Mouse (Mus musculus): ENCODE results near the gene Pank3. TPM values are rescaled to one million over a fixed set of nuclear protein-coding genes. Genes with fewer than 3 reads are reported as not detected.
"Not testable (repeated sequence)": the region's sequence is repeated elsewhere in the genome, so short reads cannot be mapped to it uniquely, and the experiment has no call there.

Gene Pank3
- total and polyA plus RNA-seq, 2 experiments from 2014 or later = 13.3 to 68.7 TPM

DNA sequence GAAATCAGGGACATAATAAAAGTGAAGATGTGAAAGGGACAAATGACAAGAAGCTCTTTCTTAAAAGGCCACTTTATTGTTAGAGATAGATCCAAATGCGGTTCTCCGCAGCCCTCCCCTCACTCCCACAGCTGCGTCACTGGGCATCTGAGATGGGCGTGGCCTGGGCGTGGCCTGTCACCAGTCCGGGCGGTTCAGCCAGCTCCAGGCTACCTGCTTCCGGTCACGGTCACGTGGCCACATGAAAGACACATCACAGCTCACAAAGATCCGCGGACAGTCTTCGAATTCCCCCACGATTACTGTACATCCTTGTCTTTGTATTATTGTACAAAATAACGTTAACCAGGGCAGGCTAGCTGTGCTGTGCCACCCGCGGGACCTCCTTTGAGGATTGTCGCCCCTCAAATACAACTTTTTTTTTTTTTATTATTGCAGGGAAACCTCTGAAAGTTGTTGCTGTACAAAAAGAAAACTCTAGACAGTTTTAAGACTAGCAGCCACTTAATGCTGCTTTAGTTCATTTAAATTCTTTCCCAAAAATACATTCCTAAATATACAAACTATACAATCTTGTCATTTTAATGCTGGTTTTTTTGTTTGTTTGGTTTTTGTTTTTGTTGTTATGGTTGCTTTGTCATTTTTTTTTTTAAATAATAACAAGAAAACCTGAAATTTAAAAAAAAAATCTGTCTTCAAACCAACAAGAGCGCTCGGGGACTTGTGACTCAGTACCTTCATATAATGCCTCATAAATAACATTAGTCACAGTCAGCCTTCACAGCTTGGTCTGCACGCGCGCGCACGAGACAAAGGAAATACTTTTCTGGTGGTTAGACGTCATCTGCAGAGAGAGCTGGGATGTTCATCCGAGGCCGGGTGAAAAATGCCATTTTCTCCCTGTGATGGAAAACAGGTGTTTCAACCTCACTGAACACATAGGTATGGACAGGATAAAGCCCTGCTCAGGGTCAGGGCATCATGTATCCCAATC lies 69.4 kb downstream of the Pank3 start:
- TF ChIP-seq CTCF (IDR thresholded peaks at IDR 0.05; ENCODE audit: low read depth) = no peak
- ATAC-seq (peak; percentile 77), DNase-seq (ENCODE audit: low spot score) (peak; percentile 84)
- H3K36me3 ChIP-seq (ENCODE audit: insufficient read depth, low read length) = peaks cover 5% of the 10 kb centered on the region; the same call in 1 of the 2 replicates
- H3K9ac ChIP-seq (replicated peaks; ENCODE audit: low read length) = peak overlapping the region; percentile 24; the same call in 1 of the 2 replicates
- H3K4me1 ChIP-seq (ENCODE audit: insufficient read depth, low read length) = peaks cover 1% of the 10 kb centered on the region; the same call in 1 of the 2 replicates
- H3K27ac ChIP-seq = no peak overlapping the region
- H3K4me3 ChIP-seq (ENCODE audit: low read length) = peak overlapping the region; percentile 19; the same call in 1 of the 2 replicates
- no peaks in the 10 kb centered on the region for H3K9me3 ChIP-seq (ENCODE audit: low read length)
- WGBS = 16% methylated on average over 28 of the region's 28 CpGs
- peak overlapping the region; percentile 52 for H3K4me2 ChIP-seq (ENCODE audit: low read depth, low read length)
- no peaks in the 10 kb centered on the region for H3K27me3 ChIP-seq (ENCODE audit: insufficient read depth, low read length)

DNA sequence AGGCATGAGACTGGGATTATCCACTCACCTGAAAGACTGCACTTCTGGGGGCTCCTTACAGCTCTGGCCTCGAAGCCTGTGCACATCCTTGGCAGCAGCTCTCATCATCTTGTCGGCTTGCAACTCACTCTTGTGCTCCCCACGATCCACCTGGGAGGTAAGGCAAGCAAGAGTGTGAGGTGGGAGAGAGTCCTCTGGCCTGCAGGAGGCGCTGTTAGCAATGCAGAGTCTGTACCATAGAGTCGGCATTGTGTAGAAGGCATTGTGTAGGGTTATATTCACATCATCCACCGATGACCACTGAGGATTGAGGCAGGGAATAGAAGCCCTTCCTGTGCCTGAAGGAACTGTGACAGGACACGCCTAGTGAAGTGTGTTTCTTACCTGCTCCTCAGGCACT lies 71.0 kb downstream of the Pank3 start:
- 76% methylated on average over 7 of the region's 7 CpGs for WGBS
- Histone ChIP-seq H3K9me3 (ENCODE audit: low read length) (no peaks in the 10 kb centered on the region), H3K36me3 (ENCODE audit: insufficient read depth, low read length) (peaks cover 5% of the 10 kb centered on the region; the same call in 1 of the 2 replicates), H3K9ac (replicated peaks; ENCODE audit: low read length) (no peak overlapping the region), H3K27me3 (ENCODE audit: insufficient read depth, low read length) (no peaks in the 10 kb centered on the region), H3K4me3 (ENCODE audit: low read length) (no peak overlapping the region), H3K4me2 (ENCODE audit: low read depth, low read length) (no peak overlapping the region), H3K27ac (no peak overlapping the region), H3K4me1 (ENCODE audit: insufficient read depth, low read length) (no peaks in the 10 kb centered on the region)
- ATAC-seq = no peak
- peak; percentile 23 for DNase-seq (ENCODE audit: low spot score)
- peak; percentile 62 for TF ChIP-seq CTCF (IDR thresholded peaks at IDR 0.05; ENCODE audit: low read depth)

DNA sequence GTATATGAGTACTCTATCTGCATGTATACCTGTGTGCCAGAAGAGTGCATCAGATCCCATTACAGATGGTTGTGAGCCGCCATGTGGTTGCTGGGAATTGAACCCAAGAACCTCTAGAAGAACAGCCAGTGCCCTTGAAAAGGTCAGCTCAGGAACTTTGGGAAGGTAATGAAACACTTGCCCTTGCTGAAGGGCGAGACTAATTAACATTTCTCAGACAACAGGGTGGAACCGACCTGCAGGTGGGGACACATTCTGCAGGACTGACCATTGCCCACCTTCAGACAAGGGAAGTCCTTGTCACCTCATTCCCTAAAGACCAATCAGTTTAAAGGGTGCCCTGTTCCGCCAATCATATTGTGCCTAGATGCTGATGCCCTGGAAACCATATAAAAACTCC lies 71.5 kb downstream of the Pank3 start:
- H3K9ac ChIP-seq (replicated peaks; ENCODE audit: low read length) = not testable (repeated sequence)

More for the DNA sequence above, 71.5 kb downstream of the Pank3 start:
- H3K4me3 ChIP-seq (ENCODE audit: low read length); H3K27ac ChIP-seq; H3K36me3 ChIP-seq (ENCODE audit: insufficient read depth, low read length); ATAC-seq; H3K4me2 ChIP-seq (ENCODE audit: low read depth, low read length); H3K9me3 ChIP-seq (ENCODE audit: low read length); H3K4me1 ChIP-seq (ENCODE audit: insufficient read depth, low read length); DNase-seq (ENCODE audit: low spot score); H3K27me3 ChIP-seq (ENCODE audit: insufficient read depth, low read length): not testable (repeated sequence)
- 90% methylated on average over 4 of the region's 4 CpGs for WGBS

MicroRNA genes within 50 kb of the gene (microRNA counts, 519-probe panel; counts per million panel counts)
- 5,351 counts per million, percentile 88 among the panel's probes with 10 or more counts for microRNA mmu-miR-103

Small RNA genes lying within 50 kb of the gene (microRNA-seq; reads per million reads assigned to microRNA genes)
- gene Mir103-1 = 2.6 to 5.0 reads per million in 2 experiments

Other genes starting within 250 kb of the Pank3 start
- 64.1 and 65.2 TPM in 2 replicates for gene Fbll1, start 29.4 kb downstream of the Pank3 start, total RNA-seq (2014; rRNA removed)
- 30.4 and 35.0 TPM in 2 replicates for gene Fbll1, start 29.4 kb downstream of the Pank3 start, polyA plus RNA-seq (2015; fragmentation: Nextera tagmentation; extraction: Ambion mirVana)
- gene Rars, start 65.0 kb downstream of the Pank3 start, total RNA-seq (2014; rRNA removed) = 27.4 and 30.0 TPM in 2 replicates
- 56.6 and 58.7 TPM in 2 replicates for gene Rars, start 65.0 kb downstream of the Pank3 start, polyA plus RNA-seq (2015; fragmentation: Nextera tagmentation; extraction: Ambion mirVana)
- 17.8 and 20.4 TPM in 2 replicates for gene Wwc1, start 211.0 kb downstream of the Pank3 start, total RNA-seq (2014; rRNA removed)
- 8.6 and 9.0 TPM in 2 replicates for gene Wwc1, start 211.0 kb downstream of the Pank3 start, polyA plus RNA-seq (2015; fragmentation: Nextera tagmentation; extraction: Ambion mirVana)